Mouse (Mus musculus) c-Kit-positive CD71-positive TER-119-positive erythroid progenitor cells, embryonic 14.5 days (primary cell): Measurements from ENCODE around the gene Pde1b.
A peak's percentile ranks its signal among the peaks of the same experiment; 100 is the strongest.

ENCODE experiments used
- DNase-seq: peaks from one replicate; pipeline ENCODE4 v3.0.0-alpha.2; 2013; ENCODE audit warnings: low spot score

The Pde1b gene

DNA sequence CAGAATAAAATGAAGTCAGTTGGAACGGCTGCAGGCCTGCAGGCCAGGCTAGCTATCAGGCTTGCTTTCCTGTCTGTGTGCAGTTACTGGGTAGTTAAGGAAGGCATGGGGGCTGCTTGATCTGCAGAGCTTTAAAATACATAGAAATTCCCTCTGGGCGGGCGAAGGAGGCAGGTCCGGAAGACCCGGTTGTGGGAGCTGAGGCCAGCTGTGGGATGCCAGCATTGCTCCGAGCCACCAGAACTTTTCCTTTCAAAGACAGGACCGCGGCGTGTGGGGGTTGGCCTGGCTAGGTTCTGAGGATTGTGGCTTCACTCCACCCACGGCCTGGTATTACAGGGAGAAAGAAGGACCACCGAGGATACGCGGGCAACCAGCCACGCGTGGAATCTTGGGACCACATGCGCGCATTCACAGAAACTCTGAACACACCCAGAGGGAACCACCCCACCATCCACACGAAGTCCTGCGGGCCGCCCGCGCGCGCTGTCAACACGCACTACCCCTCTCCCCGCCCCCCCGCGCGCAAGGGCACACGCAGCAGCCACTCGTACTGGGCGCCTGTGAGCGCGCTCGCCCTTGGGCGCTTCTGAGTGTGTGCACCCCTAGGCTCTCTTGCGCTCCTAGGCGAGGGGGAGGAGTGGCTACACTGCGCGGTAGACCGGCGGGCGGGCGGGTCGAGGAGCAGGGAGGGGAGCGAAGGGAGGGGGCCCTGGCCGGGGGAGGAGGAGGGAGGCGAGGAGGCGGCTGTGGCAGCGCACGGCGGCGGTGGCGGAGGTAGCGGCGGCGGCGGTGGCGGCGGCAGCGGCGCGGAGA lies at the start of gene Pde1b:
Pde1b (plus strand) TSS at position 600 of the 816 bp plus-strand sequence.
- DNase-seq = no peak

DNA sequence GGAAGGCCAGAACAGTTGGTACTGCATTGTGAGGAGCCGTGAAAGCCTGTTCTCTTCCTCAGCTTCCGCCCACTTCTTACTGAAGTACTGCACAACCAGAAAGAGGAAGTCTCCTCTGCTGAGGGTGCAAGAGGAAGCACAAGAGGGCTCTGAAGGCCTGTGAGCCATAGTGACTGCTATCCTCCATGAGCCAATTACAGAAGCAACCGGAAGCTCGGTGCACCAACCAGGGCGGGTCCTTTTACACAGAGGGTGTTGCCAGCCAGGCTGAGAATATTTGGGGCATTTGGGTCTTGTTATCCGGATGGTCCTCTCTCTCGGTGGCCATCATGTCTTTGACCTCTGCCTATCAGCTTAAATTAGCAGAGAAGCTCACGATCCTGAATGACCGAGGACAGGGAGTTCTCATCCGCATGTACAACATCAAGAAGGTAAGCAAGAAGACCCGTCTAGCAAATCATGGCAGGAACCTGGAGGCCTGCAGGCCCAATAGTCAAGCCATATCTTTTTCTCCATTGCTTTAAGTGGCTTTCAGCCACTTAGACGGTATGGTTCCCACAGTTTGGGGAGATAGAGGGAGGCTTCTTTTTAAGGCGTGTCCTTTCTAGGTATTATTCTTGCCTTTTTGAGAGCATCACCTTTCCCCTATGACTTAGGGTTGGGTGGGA lies 49.1 kb upstream of the Pde1b start, which contains the start of gene Nckap1l:
Nckap1l (plus strand) TSS at position 244 of the 668 bp plus-strand sequence.
- peak; percentile 18 for DNase-seq

DNA sequence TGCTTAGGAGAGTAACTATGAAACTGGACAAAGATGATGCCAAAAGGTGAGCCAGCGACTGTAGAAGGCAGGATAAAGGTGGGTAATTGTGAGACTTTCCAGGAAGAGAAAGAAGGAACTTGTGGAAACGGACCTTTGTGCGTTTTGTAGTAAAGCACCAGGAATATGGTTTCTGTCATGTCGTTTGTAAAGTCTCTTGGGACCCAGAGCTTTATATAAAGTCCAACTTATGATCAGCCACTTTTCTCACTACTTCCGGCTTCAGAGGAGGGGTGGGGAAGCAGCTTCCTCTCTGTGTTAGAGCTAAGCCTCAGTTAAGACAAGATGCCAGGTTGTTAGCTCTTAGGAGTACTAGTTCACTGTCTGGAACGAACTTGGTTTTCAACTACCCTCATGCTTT lies 48.4 kb upstream of the Pde1b start:
- DNase-seq = no peak

DNA sequence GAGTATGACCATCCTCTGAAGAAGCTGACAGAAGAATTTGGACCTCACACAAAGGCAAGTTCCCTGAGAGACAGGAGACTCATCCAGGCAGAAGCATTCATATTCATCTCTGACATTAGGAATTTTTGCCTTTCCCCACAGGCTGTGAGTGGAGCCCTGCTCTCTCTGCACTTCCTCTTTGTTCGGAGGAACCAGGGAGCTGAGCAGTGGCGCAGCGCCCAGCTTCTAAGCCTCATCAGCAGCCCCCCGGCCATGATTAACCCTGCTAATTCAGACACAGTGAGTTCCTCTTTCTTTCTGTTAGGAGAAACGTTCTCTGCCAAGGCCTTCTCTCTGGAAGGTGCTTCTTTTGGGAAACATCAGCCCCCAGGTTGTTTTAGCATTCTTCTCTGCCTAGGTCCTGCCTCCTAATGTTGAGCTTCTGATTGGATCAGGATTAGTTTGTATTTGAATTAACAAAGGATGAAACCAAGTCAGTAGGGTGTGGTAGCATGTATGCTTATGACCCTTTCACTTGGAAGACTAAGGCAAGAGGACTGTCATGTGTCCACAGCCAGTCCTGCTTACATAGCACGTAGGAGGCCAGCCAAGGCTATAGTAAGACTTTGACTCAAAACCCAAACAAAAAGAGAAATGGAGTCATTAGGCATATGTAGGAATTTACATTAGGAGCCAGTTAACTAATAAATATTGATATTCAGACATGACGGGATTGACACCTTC lies 40.1 kb upstream of the Pde1b start:
- no peak for DNase-seq

DNA sequence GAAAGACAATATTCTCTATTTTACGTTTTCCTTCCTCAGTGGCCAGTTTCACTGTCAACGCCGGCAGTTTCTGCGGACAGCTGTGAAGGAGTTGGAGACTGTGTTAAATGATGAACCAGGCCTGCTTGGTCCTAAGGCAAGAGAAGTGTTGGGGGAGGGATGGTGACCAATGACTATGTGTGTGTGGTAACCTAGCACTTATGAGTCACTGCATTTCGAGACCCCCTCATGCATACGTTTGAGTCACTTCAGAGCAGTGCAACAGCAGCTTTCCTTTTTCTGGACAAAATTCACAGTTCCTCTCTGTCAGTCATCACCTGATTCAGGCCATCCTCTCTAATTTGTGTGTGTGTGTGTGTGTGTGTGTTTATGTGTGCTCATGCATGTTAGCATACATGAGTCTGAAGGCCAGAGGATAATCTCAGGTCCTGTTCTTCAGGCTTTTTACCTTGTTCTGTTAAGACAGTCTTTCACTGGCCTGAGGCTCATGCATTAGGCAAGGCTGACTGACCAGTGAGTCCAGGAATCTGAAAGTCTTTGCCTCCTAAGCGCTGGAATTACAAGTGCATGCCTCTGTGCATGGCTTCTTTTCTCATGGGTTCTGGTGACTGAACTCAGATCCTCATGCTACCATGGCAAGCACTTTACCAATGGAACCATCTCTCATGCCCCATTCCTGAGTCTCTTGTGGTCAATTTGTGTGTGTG lies 31.2 kb upstream of the Pde1b start:
- DNase-seq = no peak

DNA sequence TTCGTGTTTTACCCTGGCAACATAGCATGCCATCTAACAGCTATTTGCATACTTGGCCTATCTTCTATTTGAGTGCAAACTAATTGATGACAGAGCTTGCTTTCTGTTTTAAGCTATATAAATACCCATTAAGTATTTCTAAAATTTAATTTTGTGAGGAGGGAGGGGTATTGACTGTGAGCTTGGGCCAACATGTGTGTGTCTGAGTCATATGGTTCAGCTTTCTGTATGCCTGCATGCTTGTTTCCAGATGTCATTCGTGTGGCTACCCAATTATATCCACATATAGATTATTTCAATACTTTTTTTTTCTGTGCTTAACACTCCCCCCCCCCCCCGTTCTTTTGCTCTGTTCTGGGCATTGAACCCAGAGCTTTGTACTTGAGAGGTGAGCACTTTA lies 30.6 kb upstream of the Pde1b start:
- no peak for DNase-seq

DNA sequence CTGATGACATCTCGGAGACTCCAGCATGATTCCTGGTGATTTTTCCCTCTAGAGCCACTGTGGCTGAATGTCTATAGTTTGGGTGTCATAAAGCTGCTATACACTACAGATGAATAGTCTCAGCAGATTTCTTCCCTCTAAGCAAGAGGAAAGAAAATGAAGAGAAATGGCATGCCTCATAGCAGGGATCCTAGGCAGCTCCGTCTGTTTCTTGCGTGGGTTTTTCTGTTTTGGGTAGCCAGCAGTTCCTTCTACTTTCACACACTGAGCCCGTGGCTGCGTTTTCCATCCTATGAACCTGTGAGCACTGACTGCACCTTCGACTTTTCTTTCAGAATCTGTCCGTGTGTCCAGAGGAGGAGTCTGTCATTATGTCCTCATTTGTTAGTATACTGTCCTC lies 29.7 kb upstream of the Pde1b start:
- DNase-seq = no peak

DNA sequence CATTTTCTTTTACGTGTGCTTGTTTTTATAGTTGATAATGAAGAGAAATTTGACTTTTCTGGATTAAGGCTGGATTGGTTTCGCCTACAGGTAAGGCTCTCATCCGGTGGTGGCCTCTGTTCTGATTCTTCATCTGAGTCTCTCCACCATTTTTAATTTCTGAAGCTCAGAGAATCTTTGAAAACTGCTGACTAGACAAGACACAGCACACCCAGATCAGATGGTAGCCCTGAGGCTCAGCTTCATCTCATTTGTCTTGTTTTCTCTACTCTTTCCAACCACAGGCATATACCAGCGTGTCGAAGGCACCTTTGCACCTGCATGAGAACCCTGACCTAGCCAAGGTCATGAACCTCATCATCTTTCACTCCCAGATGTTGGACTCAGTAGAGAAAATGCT lies 29.1 kb upstream of the Pde1b start:
- no peak for DNase-seq

DNA sequence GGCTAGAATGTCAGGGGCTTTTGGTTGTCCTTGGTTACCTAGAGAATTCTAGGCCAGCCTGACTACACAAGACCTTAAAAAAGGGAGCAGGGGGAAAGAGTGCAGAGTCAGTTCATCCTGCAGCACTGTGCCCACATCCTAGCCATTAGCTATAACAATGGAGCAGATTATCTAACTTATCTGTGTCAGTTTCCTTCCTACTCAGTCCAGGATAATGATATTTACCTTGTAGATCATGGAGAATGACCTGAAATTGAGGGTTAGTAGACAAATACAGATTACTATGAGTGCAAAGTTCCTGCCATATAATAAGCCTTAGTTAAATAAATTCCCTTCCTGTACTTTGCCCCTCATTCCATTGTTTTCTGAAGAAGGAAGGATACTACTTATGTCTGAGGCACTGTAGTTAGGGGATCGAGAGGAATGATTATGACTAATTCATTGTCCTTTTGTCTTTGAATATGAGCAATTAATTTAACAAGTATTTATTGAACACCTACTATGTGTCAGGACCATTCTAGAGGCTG lies 23.7 kb upstream of the Pde1b start:
- no peak for DNase-seq

DNA sequence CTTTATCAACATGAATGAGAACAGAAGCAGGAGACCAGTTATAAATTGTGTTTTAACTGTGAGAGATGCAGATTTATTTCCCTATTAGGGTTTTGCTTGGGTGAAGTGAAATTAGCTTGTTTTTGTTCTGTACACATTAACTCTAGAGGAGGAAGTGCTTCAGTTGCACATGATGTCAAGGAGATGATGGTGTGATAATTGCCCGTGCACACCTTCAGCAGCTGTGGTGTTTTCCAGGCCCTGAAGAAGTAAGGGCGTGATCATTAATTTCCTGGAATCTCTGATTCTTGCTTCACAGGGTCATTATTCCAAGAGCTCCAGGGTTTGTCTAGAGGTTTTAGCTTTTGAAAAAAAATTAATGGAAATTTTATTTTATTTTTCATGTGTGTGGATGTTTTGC lies 22.7 kb upstream of the Pde1b start:
- DNase-seq = no peak

DNA sequence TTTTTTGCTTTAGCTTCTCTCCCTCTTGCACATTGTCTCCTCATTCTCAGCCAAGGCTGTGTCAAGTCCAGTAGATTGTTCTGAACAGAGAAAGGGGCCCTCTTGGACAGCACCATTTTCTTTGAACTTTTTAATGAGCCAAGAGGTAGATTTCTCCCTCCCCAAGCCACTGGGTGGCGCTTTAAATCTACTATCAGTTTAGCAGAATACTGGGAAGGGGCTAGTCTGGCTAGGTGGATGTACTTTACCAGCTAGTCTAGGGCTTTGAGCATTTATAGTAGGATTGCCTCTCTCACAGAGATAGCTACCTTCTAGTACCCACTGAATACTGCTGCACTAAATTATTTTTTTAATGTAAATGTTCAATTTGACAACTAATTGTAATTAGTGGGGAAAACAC lies 20.3 kb upstream of the Pde1b start:
- no peak for DNase-seq

DNA sequence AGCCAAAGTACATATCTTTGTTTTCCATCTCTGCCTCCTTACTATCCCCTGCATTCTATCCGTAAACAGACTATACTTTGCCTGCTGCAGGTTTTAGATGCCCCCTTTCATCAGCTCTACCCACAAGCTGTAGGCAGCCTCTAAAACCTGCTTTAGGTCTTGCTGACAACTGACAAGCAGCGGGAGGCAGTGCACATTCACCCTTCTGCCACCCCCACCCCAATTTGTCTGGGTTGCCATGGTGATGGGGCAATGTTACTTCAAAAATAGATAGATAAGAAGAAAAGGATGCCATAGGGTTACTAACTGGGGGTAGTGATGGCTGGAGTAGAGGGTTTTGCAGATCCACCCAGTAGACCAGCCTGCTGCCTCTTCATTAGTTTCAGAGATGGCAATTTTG lies 18.3 kb upstream of the Pde1b start:
- DNase-seq = no peak

DNA sequence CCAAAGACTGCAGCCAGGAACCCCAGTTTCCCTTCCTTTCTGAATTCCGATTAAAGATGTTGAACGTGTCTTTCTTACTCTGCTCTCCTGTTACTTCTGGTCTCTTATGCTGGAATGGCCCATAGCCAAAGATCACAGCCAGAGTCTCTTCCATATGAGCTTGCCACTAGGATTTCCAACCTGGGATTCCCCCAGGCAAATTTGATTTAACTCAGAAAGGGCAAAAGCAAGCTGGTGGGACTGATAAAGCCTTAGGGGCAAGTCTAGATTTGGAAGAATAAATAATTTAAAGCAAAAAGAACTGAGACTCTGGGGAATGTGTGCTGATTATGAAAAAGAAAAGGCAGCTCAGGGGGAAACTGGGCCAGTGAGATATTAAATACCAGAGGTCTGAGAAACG lies 17.7 kb upstream of the Pde1b start:
- DNase-seq = no peak

DNA sequence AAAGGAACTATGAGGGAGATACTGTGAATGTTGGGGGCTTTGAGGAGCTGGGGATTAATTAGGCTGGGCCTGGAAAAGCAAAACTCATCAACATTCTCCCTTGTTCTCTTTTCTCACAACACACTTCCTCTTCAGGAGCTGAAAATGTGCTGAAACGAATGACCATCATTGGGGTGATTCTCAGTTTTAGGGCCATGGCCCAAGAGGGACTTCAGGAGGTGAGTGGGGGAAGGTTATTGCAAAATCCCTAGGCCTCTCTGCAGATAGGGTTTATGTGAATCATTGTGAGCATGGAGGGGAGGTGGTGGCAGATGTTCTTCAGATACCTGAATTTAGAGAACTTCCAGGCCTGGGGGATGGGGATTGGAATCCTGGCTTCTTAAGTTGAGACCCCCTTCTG lies 16.2 kb upstream of the Pde1b start:
- no peak for DNase-seq

DNA sequence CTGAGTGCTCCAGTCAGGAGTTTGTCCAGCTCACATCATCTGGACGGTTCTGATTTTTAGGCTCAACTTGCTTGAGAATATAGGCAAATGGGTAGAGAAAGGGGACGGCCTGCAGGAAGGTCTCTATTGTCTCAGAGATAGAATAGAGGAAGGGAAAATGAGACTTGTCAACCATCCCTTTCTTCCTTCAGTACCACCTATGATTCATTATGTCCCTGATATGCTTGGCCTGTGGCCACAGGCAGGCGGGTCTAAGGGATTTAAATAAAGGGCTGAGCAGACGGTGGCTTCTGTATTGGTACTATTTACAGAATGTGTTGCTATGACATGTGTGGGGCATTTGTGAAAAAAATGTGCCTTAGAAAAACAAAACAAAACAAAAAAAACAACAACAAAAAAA lies 14.5 kb upstream of the Pde1b start:
- DNase-seq = no peak

DNA sequence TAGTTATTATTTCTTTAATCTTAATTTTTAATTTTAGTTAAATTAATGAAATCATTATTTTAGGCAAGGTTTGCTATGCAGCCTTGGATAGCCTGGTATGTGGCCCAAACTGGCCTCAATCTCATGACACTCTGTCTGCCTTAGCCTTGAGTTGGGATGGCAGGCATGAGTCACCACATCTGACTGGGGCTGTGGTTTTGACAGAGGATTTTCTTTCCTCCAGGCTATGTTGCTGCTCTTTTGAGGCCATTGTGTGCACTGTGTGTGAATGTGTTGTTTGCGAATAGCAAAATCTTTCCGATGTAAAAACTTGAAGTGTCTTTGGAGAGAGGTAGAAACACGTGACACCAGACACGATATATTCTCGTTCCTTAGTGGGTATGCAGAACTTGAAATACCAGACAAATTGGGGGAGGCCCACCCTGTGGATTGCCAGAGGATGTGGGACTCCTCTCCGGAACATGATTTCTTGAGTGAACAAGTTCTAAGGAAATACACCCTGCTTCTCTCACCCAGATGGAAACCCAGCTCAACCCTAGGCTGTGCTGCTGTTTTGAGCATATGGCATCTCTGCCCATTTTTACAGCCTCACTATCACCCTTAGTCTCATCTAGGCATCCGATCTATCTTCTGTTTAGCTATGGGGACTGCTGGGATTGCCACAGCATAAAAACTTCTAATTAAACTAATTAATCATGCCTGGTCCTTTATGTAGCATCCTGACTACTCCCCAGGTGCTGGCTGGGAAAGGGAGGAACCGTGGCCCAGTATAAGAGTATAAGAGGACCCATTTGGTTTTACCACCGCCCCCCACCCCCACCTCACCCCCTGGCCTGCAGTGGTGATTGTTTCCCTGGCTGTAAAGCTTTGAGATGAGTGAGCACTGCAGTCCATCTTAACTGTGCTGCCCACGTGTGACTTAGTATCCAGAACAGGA lies 6.4 kb upstream of the Pde1b start:
- DNase-seq = no peak

DNA sequence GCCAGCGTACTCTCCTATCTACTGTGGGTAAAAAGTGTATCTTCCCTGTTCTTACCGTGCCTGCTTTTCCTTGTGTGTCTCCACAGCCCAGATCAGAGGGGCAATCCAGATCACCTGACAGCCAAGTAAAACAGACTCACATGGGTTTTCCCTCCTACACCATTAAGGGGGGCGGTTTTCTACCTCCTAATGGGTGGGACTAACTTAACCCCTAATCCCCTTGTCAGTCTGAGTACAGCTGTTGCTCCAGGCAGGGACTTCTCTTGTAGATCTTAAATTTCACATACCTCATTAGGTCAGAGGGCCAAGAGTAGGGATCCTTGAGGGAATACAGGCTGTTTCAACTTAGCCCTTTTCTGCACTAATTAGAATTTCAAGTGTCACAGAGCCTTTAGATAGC lies 4.7 kb upstream of the Pde1b start:
- no peak for DNase-seq

DNA sequence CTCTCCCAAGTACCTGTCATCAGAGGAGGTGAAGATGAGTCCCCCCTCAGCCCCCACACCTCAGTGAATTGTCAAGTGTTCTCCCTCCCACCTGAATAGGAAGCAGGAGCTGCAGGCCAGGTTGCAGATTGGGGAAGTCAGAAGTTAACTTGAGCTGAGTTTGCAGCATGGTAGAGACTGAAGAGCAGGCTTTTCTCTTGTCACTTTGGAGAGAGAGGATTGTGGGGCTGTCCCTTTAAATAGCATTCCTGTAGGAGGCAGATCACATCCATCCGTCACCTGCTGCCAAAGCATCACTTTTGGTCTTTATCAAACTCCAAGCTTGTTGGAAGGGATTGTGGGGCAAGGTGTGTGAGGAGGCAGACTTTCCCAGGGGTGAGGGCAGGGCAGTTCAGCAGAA lies 2.1 kb upstream of the Pde1b start:
- no peak for DNase-seq

DNA sequence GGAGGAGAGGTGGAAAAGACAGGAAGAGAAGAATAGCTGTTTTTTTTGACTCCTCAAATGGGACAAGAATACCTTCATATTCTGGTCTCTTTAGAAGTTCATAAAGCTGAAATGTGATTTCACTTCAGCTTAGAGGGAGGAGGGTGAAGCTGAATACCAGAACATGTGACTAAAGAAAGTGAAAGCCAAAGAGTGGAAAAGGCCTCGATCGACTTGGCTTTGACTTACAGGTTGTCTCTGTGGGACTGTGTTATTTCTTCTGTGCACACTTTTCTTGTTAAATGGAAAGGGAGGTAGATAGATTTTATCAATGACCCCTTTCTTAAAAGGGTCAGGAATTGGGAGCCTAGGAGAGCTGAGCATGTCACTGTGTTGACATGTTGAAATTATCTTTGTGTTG lies 1.6 kb upstream of the Pde1b start:
- DNase-seq = no peak

DNA sequence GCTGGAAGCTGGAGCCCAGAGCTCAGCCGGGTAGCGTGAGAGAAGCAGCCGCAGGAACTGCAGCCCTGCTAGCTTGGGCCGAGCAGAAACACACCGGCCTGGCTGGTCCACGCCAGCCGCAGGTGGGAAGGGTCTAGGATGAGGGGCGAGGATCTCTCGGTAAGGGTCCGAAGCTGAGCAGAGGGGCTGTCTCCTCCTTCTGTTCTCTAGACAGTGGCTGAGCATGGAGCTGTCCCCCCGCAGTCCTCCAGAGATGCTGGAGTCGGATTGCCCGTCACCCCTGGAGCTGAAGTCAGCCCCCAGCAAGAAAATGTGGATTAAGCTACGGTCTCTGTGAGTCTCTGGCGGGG lies 392 bp downstream of the Pde1b start:
- no peak for DNase-seq

DNA sequence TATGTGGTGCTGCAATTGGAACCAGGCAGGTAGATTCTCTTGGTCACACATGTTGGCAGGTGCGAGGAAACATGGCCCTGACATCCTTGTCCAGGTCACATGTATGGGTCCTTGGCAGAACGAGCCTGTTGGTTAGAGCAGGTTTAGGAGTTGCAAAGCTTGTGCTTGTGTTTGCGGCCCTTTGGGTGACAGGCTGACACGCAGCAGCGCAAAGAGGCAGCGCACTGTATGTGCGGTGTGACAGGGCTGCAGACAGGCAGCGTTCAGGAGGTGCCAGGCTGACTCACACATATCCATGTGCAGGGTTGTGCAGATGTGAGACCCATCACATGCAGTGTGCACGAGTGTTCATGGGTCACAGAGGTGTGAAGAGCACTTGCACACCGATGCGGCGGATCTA lies 826 bp downstream of the Pde1b start:
- no peak for DNase-seq
